Mouse (Mus musculus): Measurements from ENCODE around the gene Slc26a3. TPM values are rescaled to one million over a fixed set of nuclear protein-coding genes. Genes with fewer than 3 reads are reported as not detected.
"Not testable (repeated sequence)": the region's sequence is repeated elsewhere in the genome, so short reads cannot be mapped to it uniquely, and the experiment has no call there.

Gene Slc26a3
- polyA plus RNA-seq, 1 experiment from 2014 or later, result 61.6 TPM

GRCm38 (mm10) chr12:31462615-31463014, 71.9 kb downstream of the Slc26a3 start:
- ATAC-seq, result peak; percentile 69
- Histone ChIP-seq H3K4me3 (ENCODE audit: low read depth, low read length) (no peak overlapping the region), H3K27ac (ENCODE audit: low read depth, low read length) (peak overlapping the region; percentile 78), H3K27me3 (replicated peaks; ENCODE audit: control insufficient read depth, insufficient read depth, low read length) (no peaks in the 10 kb centered on the region), H3K36me3 (ENCODE audit: control insufficient read depth, insufficient read depth) (peaks cover 3% of the 10 kb centered on the region; the same call in 1 of the 2 replicates), H3K9ac (ENCODE audit: low read depth, low read length) (no peak overlapping the region), H3K4me2 (replicated peaks; ENCODE audit: low read depth) (no peak overlapping the region), H3K4me1 (replicated peaks; ENCODE audit: control insufficient read depth, insufficient read depth, low read length) (no peaks in the 10 kb centered on the region), H3K9me3 (ENCODE audit: control insufficient read depth) (no peaks in the 10 kb centered on the region)
- WGBS, result 37% methylated on average over 4 of the region's 4 CpGs
- TF ChIP-seq CTCF (IDR thresholded peaks at IDR 0.05; ENCODE audit: low read depth), result no peak

GRCm38 (mm10) chr12:31478182-31478581, 87.5 kb downstream of the Slc26a3 start:
- not testable (repeated sequence) for H3K9me3 ChIP-seq (ENCODE audit: control insufficient read depth); H3K9ac ChIP-seq (ENCODE audit: low read depth, low read length); H3K27me3 ChIP-seq (replicated peaks; ENCODE audit: control insufficient read depth, insufficient read depth, low read length); ATAC-seq; H3K36me3 ChIP-seq (ENCODE audit: control insufficient read depth, insufficient read depth); H3K4me1 ChIP-seq (replicated peaks; ENCODE audit: control insufficient read depth, insufficient read depth, low read length); H3K4me3 ChIP-seq (ENCODE audit: low read depth, low read length); H3K27ac ChIP-seq (ENCODE audit: low read depth, low read length); H3K4me2 ChIP-seq (replicated peaks; ENCODE audit: low read depth)
- 89% methylated on average over 4 of the region's 6 CpGs for WGBS

GRCm38 (mm10) chr12:31486431-31486830, 95.8 kb downstream of the Slc26a3 start:
- H3K27me3 ChIP-seq (replicated peaks; ENCODE audit: control insufficient read depth, insufficient read depth, low read length), result no peaks in the 10 kb centered on the region
- TF ChIP-seq CTCF (IDR thresholded peaks at IDR 0.05; ENCODE audit: low read depth), result no peak
- H3K36me3 ChIP-seq (ENCODE audit: control insufficient read depth, insufficient read depth), result peaks cover 38% of the 10 kb centered on the region
- H3K27ac ChIP-seq (ENCODE audit: low read depth, low read length), result no peak overlapping the region
- no peak overlapping the region for H3K4me2 ChIP-seq (replicated peaks; ENCODE audit: low read depth)
- WGBS, result 62% methylated on average over 6 of the region's 6 CpGs
- no peak overlapping the region for H3K4me3 ChIP-seq (ENCODE audit: low read depth, low read length)
- no peaks in the 10 kb centered on the region for H3K9me3 ChIP-seq (ENCODE audit: control insufficient read depth)
- no peaks in the 10 kb centered on the region for H3K4me1 ChIP-seq (replicated peaks; ENCODE audit: control insufficient read depth, insufficient read depth, low read length)
- H3K9ac ChIP-seq (ENCODE audit: low read depth, low read length), result no peak overlapping the region
- no peak for ATAC-seq

GRCm38 (mm10) chr12:31498936-31499313, 108.3 kb downstream of the Slc26a3 start:
- TF ChIP-seq CTCF (IDR thresholded peaks at IDR 0.05; ENCODE audit: low read depth), result no peak
- Histone ChIP-seq H3K36me3 (ENCODE audit: control insufficient read depth, insufficient read depth) (peaks cover 6% of the 10 kb centered on the region), H3K9ac (ENCODE audit: low read depth, low read length) (peak overlapping the region; percentile 86), H3K9me3 (ENCODE audit: control insufficient read depth) (no peaks in the 10 kb centered on the region), H3K4me2 (replicated peaks; ENCODE audit: low read depth) (peak overlapping the region; percentile 87), H3K27ac (ENCODE audit: low read depth, low read length) (peak overlapping the region; percentile 84), H3K4me3 (ENCODE audit: low read depth, low read length) (peak overlapping the region; percentile 99), H3K4me1 (replicated peaks; ENCODE audit: control insufficient read depth, insufficient read depth, low read length) (no peaks in the 10 kb centered on the region), H3K27me3 (replicated peaks; ENCODE audit: control insufficient read depth, insufficient read depth, low read length) (no peaks in the 10 kb centered on the region)
- under 1% methylated on average over 25 of the region's 25 CpGs for WGBS
- peak; percentile 7; the same call in 1 of the 2 replicates for ATAC-seq

DNA sequence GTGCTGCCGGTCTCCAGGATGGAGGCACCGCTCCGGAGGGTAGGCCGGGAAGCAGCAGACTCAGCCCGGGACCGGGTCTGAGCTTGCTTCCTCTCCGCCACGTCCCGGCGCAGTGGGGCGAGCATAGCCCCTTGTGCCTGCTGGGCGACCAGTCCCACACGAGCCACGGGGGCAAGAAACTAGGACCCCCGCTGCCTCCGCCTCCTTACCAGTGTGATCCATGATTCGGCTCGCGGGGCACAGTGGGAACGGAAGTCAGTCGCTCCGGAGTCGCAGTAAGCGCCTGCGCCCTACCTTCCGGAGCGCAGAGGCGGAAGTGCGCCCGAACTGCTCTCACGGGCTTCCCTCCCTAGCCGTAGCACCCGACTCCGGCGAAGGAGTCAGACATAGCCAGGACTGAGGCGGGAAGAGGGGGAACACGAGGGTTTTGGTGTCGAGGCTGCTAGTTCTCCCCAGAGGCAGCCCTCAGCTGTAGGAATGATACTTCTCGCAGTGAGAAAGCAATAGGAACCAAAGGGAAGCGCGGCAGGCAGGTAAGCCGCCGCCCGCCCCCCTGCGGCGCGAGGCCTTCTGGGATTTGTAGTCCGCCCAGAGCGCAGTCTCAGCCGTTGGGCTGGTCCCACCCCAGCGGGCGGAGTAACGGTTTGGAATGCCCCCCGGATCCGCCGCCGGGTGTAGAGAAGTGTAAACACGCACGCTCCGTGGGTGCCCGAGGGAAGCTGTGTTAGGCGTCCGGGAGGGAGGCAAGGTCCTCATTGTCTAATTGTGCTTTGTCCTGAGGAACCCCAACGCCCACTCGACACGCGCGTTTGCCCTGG, 108.9 kb downstream of the Slc26a3 start, which contains the start of gene Cbll1:
Gene Cbll1 (minus strand): TSS at position 303 of the 818 bp plus-strand sequence.
- H3K4me1 ChIP-seq (replicated peaks; ENCODE audit: control insufficient read depth, insufficient read depth, low read length), result no peaks in the 10 kb centered on the region
- H3K27ac ChIP-seq (ENCODE audit: low read depth, low read length), result peak within 1 kb of the TSS; percentile 84
- H3K27me3 ChIP-seq (replicated peaks; ENCODE audit: control insufficient read depth, insufficient read depth, low read length), result no peaks in the 10 kb centered on the region
- peak; percentile 96 for ATAC-seq
- peak within 1 kb of the TSS; percentile 99 for H3K4me3 ChIP-seq (ENCODE audit: low read depth, low read length)
- H3K9ac ChIP-seq (ENCODE audit: low read depth, low read length), result peak within 1 kb of the TSS; percentile 86
- H3K9me3 ChIP-seq (ENCODE audit: control insufficient read depth), result no peaks in the 10 kb centered on the region
- TF ChIP-seq CTCF (IDR thresholded peaks at IDR 0.05; ENCODE audit: low read depth), result peak; percentile 1; the same call in 1 of the 2 replicates
- peaks cover under 1% of the 10 kb centered on the region for H3K36me3 ChIP-seq (ENCODE audit: control insufficient read depth, insufficient read depth)
- 1% methylated on average over 68 of the region's 68 CpGs for WGBS
- H3K4me2 ChIP-seq (replicated peaks; ENCODE audit: low read depth), result peak within 1 kb of the TSS; percentile 87

DNA sequence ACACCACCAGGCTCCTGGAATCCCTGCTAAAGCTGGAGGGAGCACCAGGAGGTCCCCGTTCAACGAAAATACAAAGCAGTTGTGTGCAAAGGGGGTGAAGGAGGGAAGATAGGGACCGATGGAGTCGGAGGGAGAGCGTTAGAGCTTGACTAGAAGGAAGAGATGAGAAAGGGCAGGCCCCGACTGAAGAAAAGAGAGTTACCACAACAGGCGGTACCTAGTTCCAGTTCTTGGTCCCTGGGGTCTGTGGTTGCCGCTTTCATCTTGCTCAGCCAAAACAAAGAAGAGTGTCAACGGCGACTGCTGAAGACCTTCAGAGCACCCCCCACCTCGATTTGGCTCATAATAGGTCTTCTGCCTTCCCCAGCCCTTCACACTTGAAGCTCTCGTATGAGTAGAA, 109.5 kb downstream of the Slc26a3 start:
- TF ChIP-seq CTCF (IDR thresholded peaks at IDR 0.05; ENCODE audit: low read depth), result no peak
- H3K4me2 ChIP-seq (replicated peaks; ENCODE audit: low read depth), result peak overlapping the region; percentile 87
- H3K27ac ChIP-seq (ENCODE audit: low read depth, low read length), result peak overlapping the region; percentile 37; the same call in 1 of the 2 replicates
- no peaks in the 10 kb centered on the region for H3K36me3 ChIP-seq (ENCODE audit: control insufficient read depth, insufficient read depth)
- peak overlapping the region; percentile 99 for H3K4me3 ChIP-seq (ENCODE audit: low read depth, low read length)
- WGBS, result 5% methylated on average over 12 of the region's 12 CpGs
- no peak for ATAC-seq
- no peaks in the 10 kb centered on the region for H3K9me3 ChIP-seq (ENCODE audit: control insufficient read depth)
- peak overlapping the region; percentile 86 for H3K9ac ChIP-seq (ENCODE audit: low read depth, low read length)
- no peaks in the 10 kb centered on the region for H3K4me1 ChIP-seq (replicated peaks; ENCODE audit: control insufficient read depth, insufficient read depth, low read length)
- H3K27me3 ChIP-seq (replicated peaks; ENCODE audit: control insufficient read depth, insufficient read depth, low read length), result no peaks in the 10 kb centered on the region

All from intestine, postnatal 0 days (tissue).